10 mouse cellular contexts compared by ENCODE assay signal in the genomic region with DNA sequence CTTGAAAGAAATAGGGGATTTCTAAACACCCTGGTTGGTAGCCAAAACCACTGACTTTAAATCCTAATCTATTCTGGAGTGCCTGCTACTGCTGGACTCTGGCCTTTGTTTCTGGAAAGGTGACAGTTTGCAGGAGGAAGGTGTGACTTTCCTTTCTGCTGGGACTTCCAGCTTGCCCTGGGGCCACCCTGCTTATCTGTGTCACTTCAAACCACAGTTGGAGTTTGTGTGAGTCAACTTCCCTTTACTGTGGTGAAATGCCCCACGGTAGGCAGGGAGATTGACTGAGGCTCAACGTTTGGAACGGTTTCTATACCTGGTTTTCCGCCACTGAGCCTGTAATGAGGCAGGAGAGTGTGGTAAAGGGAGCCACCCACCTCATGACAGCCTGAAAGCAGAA. TPM values are rescaled to one million over a fixed set of nuclear protein-coding genes. Genes with fewer than 3 reads are reported as not detected.
DNase-seq lines count a peak whose midpoint lies in the region; ATAC-seq and TF ChIP-seq lines count a peak whose summit lies in the region.
"Had no signal": no experiment of that assay in that cellular context is flagged by ENCODE, and none has a peak within 500 bp of the region (broad histone marks: within the 10 kb centered on the region; RNA-seq: fewer than 3 reads in every experiment).

No protein-coding gene starts in this region.

- intact Hi-C loops in heart, postnatal 10 days (cut with DNase I): no loop called here

- ATAC-seq in liver, postnatal 0 days: peak; percentile 74
- no peak for ATAC-seq in frontal cortex, adult (ENCODE audit: low TSS enrichment)
- no peak for ATAC-seq in neural tube, embryonic 15.5 days (ENCODE audit: low FRiP score)

- H3K4me3 ChIP-seq in liver, postnatal 0 days (ENCODE audit: low read depth, low read length): no peak overlapping the region
- no peak overlapping the region for H3K4me3 ChIP-seq in neural tube, embryonic 15.5 days (replicated peaks)

- no peak overlapping the region for H3K9ac ChIP-seq in liver, postnatal 0 days (replicated peaks)
- no peak overlapping the region for H3K9ac ChIP-seq in neural tube, embryonic 15.5 days (replicated peaks)
- H3K9ac ChIP-seq: hindbrain, embryonic 14.5 days had no signal

- TF ChIP-seq CTCF in liver, postnatal 0 days (IDR thresholded peaks at IDR 0.05; ENCODE audit: low read depth): no peak

- H3K4me2 ChIP-seq in liver, postnatal 0 days (ENCODE audit: low read depth, low read length): peak overlapping the region; percentile 32
- no peak overlapping the region for H3K4me2 ChIP-seq in neural tube, embryonic 15.5 days
- H3K4me2 ChIP-seq: hindbrain, embryonic 14.5 days had no signal

- peak overlapping the region; percentile 66 for H3K27ac ChIP-seq in liver, postnatal 0 days (ENCODE audit: low read depth)
- no peak overlapping the region for H3K27ac ChIP-seq in neural tube, embryonic 15.5 days (replicated peaks)
- H3K27ac ChIP-seq: hindbrain, embryonic 14.5 days; macrophage had no signal

- no peaks in the 10 kb centered on the region for H3K9me3 ChIP-seq in liver, postnatal 0 days (ENCODE audit: low read length)
- H3K9me3 ChIP-seq in neural tube, embryonic 15.5 days (replicated peaks): no peaks in the 10 kb centered on the region

- H3K4me1 ChIP-seq in liver, postnatal 0 days (ENCODE audit: insufficient read depth): peaks cover 5% of the 10 kb centered on the region
- H3K4me1 ChIP-seq in neural tube, embryonic 15.5 days: peaks cover 12% of the 10 kb centered on the region

- H3K27me3 ChIP-seq in liver, postnatal 0 days (ENCODE audit: insufficient read depth, low read length): no peaks in the 10 kb centered on the region
- H3K27me3 ChIP-seq in neural tube, embryonic 15.5 days (replicated peaks): no peaks in the 10 kb centered on the region

- H3K36me3 ChIP-seq in liver, postnatal 0 days (replicated peaks; ENCODE audit: insufficient read depth, low read length): no peaks in the 10 kb centered on the region
- no peaks in the 10 kb centered on the region for H3K36me3 ChIP-seq in neural tube, embryonic 15.5 days

- peak; percentile 47; the same call in 1 of the 2 replicates for TF ChIP-seq EP300 in liver, postnatal 0 days (IDR thresholded peaks at IDR 0.05; ENCODE audit: low read depth)

- WGBS in liver, postnatal 0 days (ENCODE audit: insufficient replicate concordance): 13% methylated on average over 4 of the region's 4 CpGs
- 81% methylated on average over 4 of the region's 4 CpGs for WGBS in neural tube, embryonic 15.5 days

- DNase-seq in lung, postnatal 36 days: peak; percentile 35
- no peak for DNase-seq in lung, postnatal 14 days
- peak; percentile 49 for DNase-seq in fat pad, adult 2 months (ENCODE audit: extremely low read depth, low read depth, low spot score)
- DNase-seq in liver, postnatal 0 days: peak; percentile 39
- peak; percentile 23 for DNase-seq in thymus, postnatal 14 days
- no peak for DNase-seq in heart, postnatal 10 days

RNA-seq across cellular contexts. Expression of gene Xylt1, which starts 13.2 kb away (rescaled TPM):
- polyA plus RNA-seq in liver, postnatal 0 days (2015; fragmentation: Nextera tagmentation; extraction: Ambion mirVana): 0.20 and 0.31 TPM in 2 replicates
- 2.1 and 2.3 TPM in 2 replicates for polyA plus RNA-seq in neural tube, embryonic 15.5 days (2015; fragmentation: Nextera tagmentation; extraction: Ambion mirVana)
- 1 to 10 TPM; 6.4 to 6.8 TPM for total RNA-seq in heart, postnatal 10 days (2021)

Comparison
In these comparisons a context has a peak if more than half of its experiments do, and no peak if none do; other contexts are left out.
1. DNase-seq: peak in lung, postnatal 36 days (single experiment), fat pad, adult 2 months (single experiment), liver, postnatal 0 days (single experiment) and thymus, postnatal 14 days (single experiment); none in lung, postnatal 14 days (single experiment) and heart, postnatal 10 days (0 of 2).